16 mouse cellular contexts compared by ENCODE assay signal in genomic region chr5:100828701-100829100, GRCm38 (mm10).
"Had no signal": no experiment of that assay in that cellular context is flagged by ENCODE, and none has a peak within 500 bp of the region (broad histone marks: within the 10 kb centered on the region; RNA-seq: fewer than 3 reads in every experiment).

No protein-coding gene starts in this region.

- H3K9ac ChIP-seq: lung, embryonic 14.5 days; midbrain, embryonic 12.5 days; neural tube, embryonic 13.5 days; neural tube, embryonic 15.5 days; stomach, embryonic 15.5 days had no signal

- H3K27me3 ChIP-seq: midbrain, embryonic 12.5 days; neural tube, embryonic 13.5 days; neural tube, embryonic 15.5 days; stomach, embryonic 15.5 days had no signal

- H3K4me2 ChIP-seq: lung, embryonic 14.5 days; midbrain, embryonic 12.5 days; neural tube, embryonic 13.5 days; neural tube, embryonic 15.5 days; stomach, embryonic 15.5 days had no signal

- H3K4me1 ChIP-seq: midbrain, embryonic 10.5 days; midbrain, embryonic 12.5 days; neural tube, embryonic 13.5 days; neural tube, embryonic 15.5 days; stomach, embryonic 15.5 days had no signal

- ATAC-seq: midbrain, embryonic 16.5 days had no signal

- H3K9me3 ChIP-seq: midbrain, embryonic 10.5 days; midbrain, embryonic 12.5 days; neural tube, embryonic 13.5 days; neural tube, embryonic 15.5 days; stomach, embryonic 15.5 days had no signal

- DNase-seq: lung, adult 18-20 months; lung, embryonic 14.5 days; lung, postnatal 10 days; lung, postnatal 4 days; midbrain, embryonic 14.5 days; right cerebral cortex, postnatal 14 days; thymus, adult 2 months; thymus, postnatal 25 days had no signal

- H3K27ac ChIP-seq: midbrain, embryonic 10.5 days; midbrain, embryonic 12.5 days; neural tube, embryonic 13.5 days; neural tube, embryonic 15.5 days; stomach, embryonic 15.5 days; stomach, postnatal 0 days had no signal

- H3K4me3 ChIP-seq: midbrain, embryonic 10.5 days; midbrain, embryonic 12.5 days; myocyte; neural tube, embryonic 13.5 days; neural tube, embryonic 15.5 days; stomach, embryonic 15.5 days had no signal

- H3K36me3 ChIP-seq: midbrain, embryonic 10.5 days; midbrain, embryonic 12.5 days; neural tube, embryonic 13.5 days; neural tube, embryonic 15.5 days; stomach, embryonic 15.5 days had no signal
